Mouse (Mus musculus) right cerebral cortex, postnatal 10 days (tissue): Measurements from ENCODE around the gene Golph3l.
"Not testable (repeated sequence)": the region's sequence is repeated elsewhere in the genome, so short reads cannot be mapped to it uniquely, and the experiment has no call there.

ENCODE experiments used
- DNase-seq, 2 experiments: peaks; one replicate each; pipeline ENCODE4 v3.0.0; 2021; ENCODE audit warnings: low spot score in 2 of 2

The Golph3l gene

GRCm38 (mm10) chr3:95588604-95589086 lies at the start of gene Golph3l:
Golph3l (plus strand) TSS chr3:95588934.
- peak; percentile 97 to 99 for DNase-seq

- DNase-seq = no peak
Observed at GRCm38 (mm10) chr3:95538936-95539335, 49.8 kb upstream of the Golph3l start.

GRCm38 (mm10) chr3:95539837-95540236 lies 48.9 kb upstream of the Golph3l start:
- DNase-seq = no peak

- DNase-seq = not testable (repeated sequence)
Observed at GRCm38 (mm10) chr3:95541186-95541585, 47.5 kb upstream of the Golph3l start.

GRCm38 (mm10) chr3:95542171-95542570 lies 46.6 kb upstream of the Golph3l start:
- DNase-seq = no peak

- no peak for DNase-seq
Observed at GRCm38 (mm10) chr3:95542981-95543380, 45.8 kb upstream of the Golph3l start.

GRCm38 (mm10) chr3:95550176-95550575 lies 38.6 kb upstream of the Golph3l start:
- no peak for DNase-seq

- no peak for DNase-seq
Observed at GRCm38 (mm10) chr3:95553986-95554385, 34.7 kb upstream of the Golph3l start.

GRCm38 (mm10) chr3:95559437-95559836 lies 29.3 kb upstream of the Golph3l start, which contains the start of gene Hormad1:
Hormad1 (plus strand) TSS chr3:95559677.
- no peak for DNase-seq

- DNase-seq = no peak
Observed at GRCm38 (mm10) chr3:95560738-95561137, 28.0 kb upstream of the Golph3l start.

GRCm38 (mm10) chr3:95561826-95562225 lies 26.9 kb upstream of the Golph3l start:
- no peak for DNase-seq

GRCm38 (mm10) chr3:95569585-95569984 lies 19.1 kb upstream of the Golph3l start:
- no peak for DNase-seq

GRCm38 (mm10) chr3:95587754-95588603 lies 755 bp upstream of the Golph3l start:
- DNase-seq = no peak

- no peak for DNase-seq
Observed at GRCm38 (mm10) chr3:95598734-95599133, 10.0 kb downstream of the Golph3l start.

GRCm38 (mm10) chr3:95601287-95601686 lies 12.6 kb downstream of the Golph3l start:
- no peak for DNase-seq

- no peak for DNase-seq
Observed at GRCm38 (mm10) chr3:95606096-95606495, 17.4 kb downstream of the Golph3l start.

GRCm38 (mm10) chr3:95609195-95609594 lies 20.5 kb downstream of the Golph3l start:
- DNase-seq = no peak

- no peak for DNase-seq
Observed at GRCm38 (mm10) chr3:95613996-95614395, 25.3 kb downstream of the Golph3l start.

- no peak for DNase-seq
Observed at GRCm38 (mm10) chr3:95618511-95618910, 29.8 kb downstream of the Golph3l start.

GRCm38 (mm10) chr3:95621241-95621640 lies 32.5 kb downstream of the Golph3l start:
- DNase-seq = no peak

- not testable (repeated sequence) for DNase-seq
Observed at GRCm38 (mm10) chr3:95622421-95622820, 33.7 kb downstream of the Golph3l start.

GRCm38 (mm10) chr3:95623551-95623950 lies 34.8 kb downstream of the Golph3l start:
- DNase-seq = no peak

- DNase-seq = not testable (repeated sequence)
Observed at GRCm38 (mm10) chr3:95623991-95624515, 35.3 kb downstream of the Golph3l start.
